1 mouse cellular context compared by ENCODE assay signal in the genomic region with DNA sequence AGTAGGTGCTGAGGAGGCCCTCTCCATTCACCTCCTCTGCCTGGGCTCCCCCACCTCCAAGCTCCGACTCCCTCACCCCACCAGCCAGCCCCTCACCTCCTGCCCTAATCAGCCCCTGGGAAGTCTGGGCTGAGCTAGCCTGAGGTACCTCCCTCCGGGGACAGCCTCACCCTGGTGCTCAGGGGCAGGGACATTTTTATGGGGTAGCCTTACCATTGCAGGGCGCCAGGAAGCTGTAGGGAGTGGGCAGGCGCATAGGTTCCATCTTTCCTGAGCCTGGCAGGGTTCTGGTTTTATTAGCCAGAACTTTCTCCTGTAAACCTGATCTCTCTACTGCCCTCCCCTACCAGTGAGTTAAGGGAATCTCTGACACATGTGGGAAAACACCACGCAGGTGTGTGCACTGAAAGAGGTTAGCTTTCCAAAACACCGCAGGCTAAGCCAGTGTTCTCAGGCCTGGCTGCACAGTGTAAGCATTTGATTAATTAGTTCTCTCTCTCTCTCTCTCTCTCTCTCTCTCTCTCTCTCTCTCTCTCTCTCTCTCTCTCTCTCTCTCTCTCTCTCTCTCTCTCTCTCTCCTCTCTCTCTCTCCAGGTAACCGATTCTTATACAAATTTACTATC.
TF ChIP-seq lines count a peak whose summit lies in the region.

No protein-coding gene starts in this region.

TF ChIP-seq in CH12.LX, 34 proteins besides CTCF, POLR2A, EP300 and RAD21 (continued from another document):
- TF ChIP-seq MAFK (IDR thresholded peaks at IDR 0.05; ENCODE audit: insufficient replicate concordance, low read length), result no peak
- no peak for TF ChIP-seq KAT2A (IDR thresholded peaks at IDR 0.05; ENCODE audit: insufficient replicate concordance, low read length)
- TF ChIP-seq UBTF (IDR thresholded peaks at IDR 0.05; ENCODE audit: low read depth, low read length), result no peak
- TF ChIP-seq USF2 (conservative IDR thresholded peaks at IDR 0.05; ENCODE audit: low read depth, low read length), result no peak
- TF ChIP-seq MAX (IDR thresholded peaks at IDR 0.05; ENCODE audit: low read length), result no peak
- TF ChIP-seq ZNF384 (IDR thresholded peaks at IDR 0.05; ENCODE audit: low read depth, low read length), result no peak
- no peak for TF ChIP-seq POLR2AphosphoS2 (IDR thresholded peaks at IDR 0.05; ENCODE audit: low read depth, low read length)
- no peak for TF ChIP-seq ZKSCAN1 (IDR thresholded peaks at IDR 0.05; ENCODE audit: borderline replicate concordance, low read depth, low read length)
- no peak for TF ChIP-seq ZC3H11A (IDR thresholded peaks at IDR 0.05; ENCODE audit: low read depth, low read length)
- no peak for TF ChIP-seq ELF1 (IDR thresholded peaks at IDR 0.05; ENCODE audit: low read depth, low read length)
- TF ChIP-seq MXI1 (IDR thresholded peaks at IDR 0.05; ENCODE audit: low read depth, low read length), result no peak
- no peak for TF ChIP-seq CHD1 (IDR thresholded peaks at IDR 0.05; ENCODE audit: low read depth, low read length)
- no peak for TF ChIP-seq TBP (conservative IDR thresholded peaks at IDR 0.05; ENCODE audit: low read depth, low read length)
- TF ChIP-seq HCFC1 (IDR thresholded peaks at IDR 0.05; ENCODE audit: low read depth, low read length), result no peak
- TF ChIP-seq TCF12 (IDR thresholded peaks at IDR 0.05; ENCODE audit: low read depth, low read length), result 0 out of 2 replicates have a peak, but pooled peaks have one; percentile 51
- TF ChIP-seq SIN3A (IDR thresholded peaks at IDR 0.05; ENCODE audit: low read length), result no peak
